ENCODE assay signal across 10 mouse cellular contexts in the genomic region with DNA sequence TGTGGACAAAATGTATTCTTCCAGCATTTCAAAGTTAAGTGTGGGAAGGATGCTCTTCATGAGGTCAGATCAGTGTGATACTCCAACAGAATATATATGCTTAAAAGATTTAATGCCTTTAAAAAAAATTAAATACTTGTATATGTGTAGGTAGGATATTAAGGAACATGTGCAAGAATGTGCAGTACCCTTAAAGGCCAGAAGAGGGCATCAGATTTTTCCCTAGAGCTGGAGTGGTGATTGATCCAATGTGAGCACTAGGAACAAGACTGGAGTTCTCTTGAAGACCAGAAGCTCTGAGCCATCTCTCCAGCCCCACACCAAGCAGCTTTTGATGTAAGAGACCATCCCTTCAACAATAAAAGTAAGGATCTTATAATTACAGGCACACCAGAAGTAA.
A peak's percentile ranks its signal among the peaks of the same experiment; 100 is the strongest.
DNase-seq lines count a peak whose midpoint lies in the region; ATAC-seq lines count a peak whose summit lies in the region.
"Had no signal": no experiment of that assay in that cellular context is flagged by ENCODE, and none has a peak within 500 bp of the region (broad histone marks: within the 10 kb centered on the region; RNA-seq: fewer than 3 reads in every experiment).

No protein-coding gene starts in this region.

- H3K36me3 ChIP-seq in heart, embryonic 12.5 days = no peaks in the 10 kb centered on the region
- H3K36me3 ChIP-seq in midbrain, embryonic 11.5 days (ENCODE audit: control insufficient read depth, insufficient read depth, low read length) = no peaks in the 10 kb centered on the region
- H3K36me3 ChIP-seq: embryonic facial prominence, embryonic 15.5 days had no signal

- intact Hi-C loops in heart, postnatal 10 days (cut with DNase I) = loop anchor here (5.0 kb wide), 1 partner anchor 145 kb away; no protein-coding TSS in a partner anchor

- H3K4me3 ChIP-seq in heart, embryonic 12.5 days = no peak overlapping the region
- H3K4me3 ChIP-seq in midbrain, embryonic 11.5 days (ENCODE audit: low read depth, low read length) = no peak overlapping the region
- H3K4me3 ChIP-seq: embryonic facial prominence, embryonic 15.5 days had no signal

- no peak overlapping the region for H3K4me2 ChIP-seq in heart, embryonic 12.5 days
- no peak overlapping the region for H3K4me2 ChIP-seq in midbrain, embryonic 11.5 days
- H3K4me2 ChIP-seq: embryonic facial prominence, embryonic 15.5 days had no signal

- no peak overlapping the region for H3K9ac ChIP-seq in heart, embryonic 12.5 days
- no peak overlapping the region for H3K9ac ChIP-seq in midbrain, embryonic 11.5 days (ENCODE audit: low read length)
- H3K9ac ChIP-seq: embryonic facial prominence, embryonic 15.5 days had no signal

- H3K9me3 ChIP-seq in heart, embryonic 12.5 days (replicated peaks) = no peaks in the 10 kb centered on the region
- H3K9me3 ChIP-seq in midbrain, embryonic 11.5 days (ENCODE audit: control insufficient read depth, low read length) = no peaks in the 10 kb centered on the region
- H3K9me3 ChIP-seq: embryonic facial prominence, embryonic 15.5 days had no signal

- ATAC-seq in heart, embryonic 12.5 days (ENCODE audit: insufficient number of reproducible peaks, low FRiP score) = no peak
- ATAC-seq in midbrain, embryonic 11.5 days (ENCODE audit: low FRiP score) = no peak

- DNase-seq in heart, postnatal 10 days = peak; percentile 2 to 27
- DNase-seq in lung, postnatal 36 days = peak; percentile 6
- no peak for DNase-seq in lung, adult 18-20 months
- DNase-seq in brain, adult 2 months (ENCODE audit: low read depth, low spot score) = peak; percentile 27
- DNase-seq in retina, postnatal 1 day = peak; percentile 23
- DNase-seq in cerebellum, adult 9-11 months = no peak
- no peak for DNase-seq in midbrain, embryonic 11.5 days (ENCODE audit: low spot score, missing footprints)
- DNase-seq: lung, postnatal 4 days had no signal

- no peak overlapping the region for H3K27ac ChIP-seq in heart, embryonic 12.5 days (ENCODE audit: poor library complexity, severe bottlenecking)
- no peak overlapping the region for H3K27ac ChIP-seq in midbrain, embryonic 11.5 days (ENCODE audit: low read depth, low read length)
- H3K27ac ChIP-seq: embryonic facial prominence, embryonic 15.5 days had no signal

- H3K4me1 ChIP-seq in heart, embryonic 12.5 days (replicated peaks) = 0 out of 2 replicates have a peak, but pooled peaks cover 3% of the 10 kb centered on the region
- no peaks in the 10 kb centered on the region for H3K4me1 ChIP-seq in midbrain, embryonic 11.5 days (ENCODE audit: control insufficient read depth, insufficient read depth, low read length)
- H3K4me1 ChIP-seq: embryonic facial prominence, embryonic 15.5 days had no signal

- no peaks in the 10 kb centered on the region for H3K27me3 ChIP-seq in heart, embryonic 12.5 days (replicated peaks)
- no peaks in the 10 kb centered on the region for H3K27me3 ChIP-seq in midbrain, embryonic 11.5 days (ENCODE audit: control insufficient read depth, insufficient read depth, low read length)
- H3K27me3 ChIP-seq: embryonic facial prominence, embryonic 15.5 days had no signal

Comparison
In these comparisons a context has a peak if more than half of its experiments do, and no peak if none do; other contexts are left out.
1. DNase-seq: peak in heart, postnatal 10 days (2 of 2), lung, postnatal 36 days (single experiment), brain, adult 2 months (single experiment) and retina, postnatal 1 day (single experiment); none in lung, adult 18-20 months (0 of 2), cerebellum, adult 9-11 months (single experiment) and midbrain, embryonic 11.5 days (single experiment).